Mouse (Mus musculus) liver, postnatal 0 days (tissue): Measurements from ENCODE around the gene Pxmp4. TPM values are rescaled to one million over a fixed set of nuclear protein-coding genes. Genes with fewer than 3 reads are reported as not detected.

ENCODE experiments used
- ATAC-seq: fragments of 200-750 bp; cut with Nextera tagmentation; 2 replicates; pipeline ENCODE4 v1.8.0; 2017; ENCODE audit warnings: mild to moderate bottlenecking, moderate library complexity
- DNase-seq: peaks from one replicate; pipeline ENCODE4 v3.0.0-alpha.2; 2016
- H3K27ac ChIP-seq: fragments of 300-500 bp; sonication (generic); 2 replicates; pipeline ENCODE4 v1.5.1; 2014; ENCODE audit warnings: antibody characterized with exemption, moderate library complexity, mild to moderate bottlenecking, low read depth
- H3K27me3 ChIP-seq: fragments of 300-500 bp; sonication (generic); 2 replicates; pipeline ENCODE4 v1.6.1; 2014; ENCODE audit warnings: low read length, control low read depth, mixed read lengths; ENCODE audit not compliant: insufficient read depth
- H3K36me3 ChIP-seq: fragments of 300-500 bp; sonication (generic); replicated peaks from 2 replicates; pipeline ENCODE4 v1.6.1; 2014; ENCODE audit warnings: mild to moderate bottlenecking, control low read depth, low read length, moderate library complexity, mixed read lengths; ENCODE audit not compliant: insufficient read depth
- H3K4me1 ChIP-seq: fragments of 300-500 bp; sonication (generic); 2 replicates; pipeline ENCODE4 v1.6.1; 2014; ENCODE audit warnings: antibody characterized with exemption, mild to moderate bottlenecking, control low read depth; ENCODE audit not compliant: insufficient read depth
- H3K4me2 ChIP-seq: fragments of 300-500 bp; sonication (generic); 2 replicates; pipeline ENCODE4 v1.6.1; 2014; ENCODE audit warnings: low read depth, mild to moderate bottlenecking, low read length, moderate library complexity, mixed read lengths
- H3K4me3 ChIP-seq: fragments of 300-500 bp; sonication (generic); 2 replicates; pipeline ENCODE4 v1.5.1; 2014; ENCODE audit warnings: low read depth, low read length
- H3K9ac ChIP-seq: fragments of 300-500 bp; sonication (generic); replicated peaks from 2 replicates; pipeline ENCODE4 v1.6.1; 2014; ENCODE audit warnings: mild to moderate bottlenecking, moderate library complexity
- H3K9me3 ChIP-seq: fragments of 300-500 bp; sonication (generic); 2 replicates; pipeline ENCODE4 v1.6.1; 2016; ENCODE audit warnings: mild to moderate bottlenecking, control low read depth, low read length, mixed read lengths
- CTCF ChIP-seq: sonication (generic); IDR thresholded peaks from 2 replicates; pipeline ENCODE4 v1.5.1; 2016; ENCODE audit warnings: antibody characterized with exemption, low read depth
- EP300 ChIP-seq: IDR thresholded peaks from 2 replicates; pipeline ENCODE4 v1.6.1; 2016; ENCODE audit warnings: antibody characterized with exemption, low read depth, mild to moderate bottlenecking
- WGBS: fragments of 180-500 bp; shearing (Covaris S2); extraction: QIAGEN DNeasy Blood & Tissue Kit; methylation state at CpG from one replicate; pipeline ENCODE4 v1.1.7; 2014; ENCODE audit not compliant: insufficient replicate concordance; 5-methylcytosine and 5-hydroxymethylcytosine counted together
- polyA plus RNA-seq: library from polyadenylated mRNA; unstranded; fragments of >200 nt; fragmentation: Nextera tagmentation; extraction: Ambion mirVana; gene quantifications from 2 replicates; pipeline ENCODE4 v1.2.1, GENCODE M21; 2015

Pxmp4 gene
- polyA plus RNA-seq, 1 experiment from 2014 or later: 68.5 TPM

DNA sequence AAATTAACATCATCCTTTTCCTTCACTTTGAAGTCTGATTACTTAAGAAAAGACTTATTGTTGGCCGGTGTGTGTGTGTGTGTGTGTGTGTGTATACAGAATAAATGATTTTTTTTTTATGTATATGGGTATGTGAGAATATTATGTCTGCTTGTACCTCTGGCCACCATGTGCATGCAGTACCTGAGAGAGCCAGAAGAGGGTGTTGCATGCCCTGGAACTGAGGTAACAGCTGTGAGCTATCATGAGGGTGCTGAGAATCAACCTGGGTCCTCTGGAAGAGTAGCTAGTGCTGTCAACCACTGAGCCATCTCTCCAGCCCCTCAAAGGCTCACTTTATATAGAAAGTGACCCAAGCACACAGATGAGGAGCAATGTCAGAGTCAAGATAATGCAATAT lies 22.1 kb downstream of the Pxmp4 start:
- Histone ChIP-seq H3K36me3 (peaks cover 2% of the 10 kb centered on the region; the same call in 1 of the 2 replicates), H3K4me2 (no peak overlapping the region), H3K27ac (no peak overlapping the region), H3K4me3 (no peak overlapping the region), H3K9ac (no peak overlapping the region), H3K9me3 (no peaks in the 10 kb centered on the region), H3K27me3 (no peaks in the 10 kb centered on the region), H3K4me1 (no peaks in the 10 kb centered on the region)
- no peak for TF ChIP-seq EP300
- TF ChIP-seq CTCF: peak; percentile 53
- 93% methylated on average over 1 of the region's 1 CpGs for whole genome bisulfite sequencing
- DNase-seq (no peak), ATAC-seq (no peak)

DNA sequence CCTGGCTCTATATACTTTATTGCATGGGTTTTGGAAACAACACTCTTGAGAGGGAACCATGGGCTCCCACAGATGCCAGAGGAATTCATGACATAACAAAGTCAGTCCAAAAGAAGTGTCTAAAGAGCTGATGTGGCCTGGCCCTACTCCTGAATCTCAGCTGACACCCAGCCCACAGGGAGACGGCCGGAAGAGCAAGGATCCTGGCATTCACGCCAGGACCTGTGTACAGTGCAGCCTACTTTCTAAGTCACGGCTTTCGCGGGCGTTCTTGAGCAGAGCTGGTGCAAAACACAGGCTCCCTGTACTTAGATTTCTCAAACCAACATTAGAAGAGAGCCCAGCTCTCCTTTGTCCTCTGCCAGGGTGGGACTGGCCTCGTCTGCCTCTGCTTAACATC lies 22.9 kb downstream of the Pxmp4 start:
- no peaks in the 10 kb centered on the region for H3K36me3 ChIP-seq
- no peak for DNase-seq
- TF ChIP-seq CTCF (no peak), EP300 (no peak)

DNA sequence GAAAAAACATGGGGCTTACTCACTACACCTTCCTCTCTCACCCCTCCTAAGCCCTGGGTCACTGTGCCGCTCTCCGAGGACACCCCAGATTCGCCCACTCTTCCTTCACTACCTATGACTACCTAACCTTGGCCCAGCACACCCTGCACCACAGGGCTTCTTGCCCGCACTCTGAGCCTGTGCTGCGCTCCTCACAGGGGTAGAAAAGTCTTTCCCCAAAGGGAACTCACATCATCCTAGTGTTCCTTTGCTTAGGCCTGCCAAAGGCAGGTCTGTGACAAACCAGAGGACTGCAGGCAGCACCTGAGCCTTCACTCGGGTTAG lies 25.8 kb downstream of the Pxmp4 start:
- ATAC-seq (no peak), DNase-seq (no peak)
- no peaks in the 10 kb centered on the region for H3K36me3 ChIP-seq
- no peak overlapping the region for H3K4me2 ChIP-seq
- no peak overlapping the region for H3K27ac ChIP-seq
- H3K9me3 ChIP-seq: no peaks in the 10 kb centered on the region
- H3K9ac ChIP-seq: no peak overlapping the region
- WGBS: 89% methylated on average over 6 of the region's 6 CpGs
- H3K4me3 ChIP-seq: no peak overlapping the region
- no peak for TF ChIP-seq EP300
- no peak for TF ChIP-seq CTCF
- H3K27me3 ChIP-seq: no peaks in the 10 kb centered on the region
- H3K4me1 ChIP-seq: no peaks in the 10 kb centered on the region

More for the DNA sequence above, 22.9 kb downstream of the Pxmp4 start:
- H3K4me2 ChIP-seq: no peak overlapping the region
- H3K27ac ChIP-seq: no peak overlapping the region
- H3K4me1 ChIP-seq: no peaks in the 10 kb centered on the region
- ATAC-seq: no peak
- 82% methylated on average over 8 of the region's 8 CpGs for WGBS
- no peak overlapping the region for H3K9ac ChIP-seq
- H3K27me3 ChIP-seq: no peaks in the 10 kb centered on the region
- H3K9me3 ChIP-seq: no peaks in the 10 kb centered on the region
- H3K4me3 ChIP-seq: no peak overlapping the region

DNA sequence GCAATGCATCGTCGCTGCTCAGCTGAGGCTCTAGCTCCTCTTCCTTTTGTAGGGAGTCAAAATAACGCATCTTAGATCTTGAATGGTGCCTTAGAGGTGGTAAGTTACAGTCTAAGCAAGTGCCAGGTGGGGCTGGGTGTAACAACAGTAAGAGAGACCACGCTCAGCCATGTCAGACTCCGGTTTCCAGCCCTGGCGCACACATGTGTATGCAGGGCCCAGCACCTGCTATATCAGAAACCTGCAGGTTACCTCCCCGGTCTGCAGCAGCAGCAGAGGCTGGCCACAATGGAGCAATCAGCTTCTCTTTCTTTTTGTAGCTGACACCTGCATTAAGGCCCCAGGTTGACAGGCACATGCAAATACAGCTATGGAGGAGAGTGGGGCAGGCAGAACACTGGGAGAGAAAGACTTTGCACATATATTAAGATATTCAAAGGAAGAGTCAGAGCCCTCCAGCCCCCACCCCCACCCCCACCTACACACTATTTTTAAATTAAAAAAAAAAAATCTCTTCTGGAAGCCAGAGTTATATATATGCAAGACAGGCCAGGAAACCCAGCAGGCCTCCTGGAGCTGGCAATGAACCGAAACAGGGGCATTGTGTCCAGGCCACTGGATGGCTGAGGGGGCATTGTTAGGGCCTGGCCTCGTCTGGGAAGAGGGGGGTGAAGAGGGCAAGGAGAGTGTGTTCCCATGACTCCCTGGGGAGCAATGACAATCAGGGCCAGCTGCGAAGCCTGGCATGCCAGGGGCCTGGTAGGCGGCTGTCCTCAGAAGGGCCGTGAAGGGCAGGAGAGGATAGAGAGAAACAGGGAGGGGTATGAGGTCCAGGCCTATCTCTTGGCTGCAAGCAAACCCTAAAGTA lies 26.4 kb downstream of the Pxmp4 start:
- H3K27me3 ChIP-seq: no peaks in the 10 kb centered on the region
- no peak for DNase-seq
- 71% methylated on average over 12 of the region's 12 CpGs for WGBS

DNA sequence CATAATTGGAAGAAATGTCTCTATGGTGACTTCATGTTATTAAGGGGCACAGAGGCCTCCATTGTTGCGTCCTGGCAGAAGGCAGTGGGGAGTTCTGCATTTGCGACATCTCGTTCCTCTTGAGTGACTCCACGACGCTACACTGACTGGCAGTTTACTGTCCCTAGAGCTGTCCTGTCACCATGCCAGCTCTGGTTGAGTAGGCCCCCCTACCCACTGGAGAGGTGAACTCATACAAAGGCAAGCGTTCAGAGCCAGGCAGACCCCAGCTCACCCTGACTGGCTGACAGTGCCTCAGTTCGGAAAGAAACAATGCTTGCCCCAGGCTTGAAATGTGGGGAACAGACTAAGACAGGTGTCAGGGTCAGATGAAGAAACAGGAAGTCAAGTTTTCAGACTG lies 29.2 kb downstream of the Pxmp4 start:
- no peak overlapping the region for H3K4me2 ChIP-seq
- WGBS: 38% methylated on average over 7 of the region's 7 CpGs
- ATAC-seq: no peak
- H3K4me3 ChIP-seq: no peak overlapping the region
- H3K4me1 ChIP-seq: peaks cover 13% of the 10 kb centered on the region
- peak; percentile 48 for DNase-seq
- no peak for TF ChIP-seq EP300
- H3K27ac ChIP-seq: peak overlapping the region; percentile 86
- no peaks in the 10 kb centered on the region for H3K36me3 ChIP-seq
- H3K27me3 ChIP-seq: no peaks in the 10 kb centered on the region
- H3K9me3 ChIP-seq: no peaks in the 10 kb centered on the region
- no peak overlapping the region for H3K9ac ChIP-seq

More for the DNA sequence above, 26.4 kb downstream of the Pxmp4 start:
- H3K36me3 ChIP-seq: no peaks in the 10 kb centered on the region
- no peak overlapping the region for H3K4me3 ChIP-seq
- TF ChIP-seq EP300: no peak
- no peak for TF ChIP-seq CTCF
- no peak overlapping the region for H3K27ac ChIP-seq
- H3K9me3 ChIP-seq: no peaks in the 10 kb centered on the region
- H3K9ac ChIP-seq: no peak overlapping the region
- no peak for ATAC-seq
- no peaks in the 10 kb centered on the region for H3K4me1 ChIP-seq
- no peak overlapping the region for H3K4me2 ChIP-seq

DNA sequence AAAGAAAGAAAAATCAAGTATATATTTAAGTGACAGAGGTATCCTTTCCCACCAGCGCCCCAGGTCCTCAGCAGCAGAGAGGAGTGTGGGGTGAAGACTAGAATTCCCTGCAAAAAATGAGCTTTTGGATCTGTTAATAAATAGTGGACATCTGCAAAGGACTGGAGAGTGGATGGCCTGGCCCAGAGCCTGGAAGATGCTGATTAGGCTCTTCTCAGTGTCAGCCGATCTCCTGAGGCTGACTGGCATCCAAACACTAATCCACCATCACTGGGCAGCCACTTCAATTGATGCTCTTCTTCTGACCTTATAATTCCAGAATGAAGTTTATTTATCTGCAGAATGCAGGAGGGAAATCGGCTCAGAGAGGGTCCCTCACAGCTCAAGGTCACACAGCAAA lies 30.5 kb downstream of the Pxmp4 start:
- ATAC-seq (no peak), DNase-seq (no peak)
- Histone ChIP-seq H3K9ac (no peak overlapping the region), H3K9me3 (no peaks in the 10 kb centered on the region), H3K36me3 (0 out of 2 replicates have a peak, but pooled peaks cover under 1% of the 10 kb centered on the region), H3K4me2 (no peak overlapping the region), H3K4me1 (peaks cover 23% of the 10 kb centered on the region), H3K27me3 (no peaks in the 10 kb centered on the region), H3K4me3 (no peak overlapping the region), H3K27ac (no peak overlapping the region)
- TF ChIP-seq EP300 (no peak), CTCF (no peak)
- WGBS: 72% methylated on average over 3 of the region's 3 CpGs

DNA sequence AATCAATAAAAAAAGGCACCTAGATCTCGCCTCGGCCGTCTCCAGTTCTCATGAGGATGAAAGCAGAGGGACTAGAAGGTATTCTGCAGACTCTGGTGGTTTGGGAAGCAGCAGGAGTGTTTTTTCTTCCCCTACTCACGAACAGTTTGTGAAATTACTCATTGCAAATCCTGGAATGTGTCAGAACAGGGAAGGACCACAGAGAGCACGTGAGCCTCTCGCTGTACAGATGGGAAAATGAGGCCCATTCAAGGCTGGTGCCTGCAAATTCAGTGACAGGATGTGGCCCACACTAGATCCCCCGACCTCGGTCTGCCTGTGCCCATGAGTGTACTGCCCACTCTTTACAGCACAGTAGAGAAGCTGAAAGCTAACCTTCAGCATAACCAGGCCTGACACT lies 31.5 kb downstream of the Pxmp4 start:
- H3K27ac ChIP-seq: no peak overlapping the region
- H3K4me3 ChIP-seq: no peak overlapping the region
- 0 out of 2 replicates have a peak, but pooled peaks cover 2% of the 10 kb centered on the region for H3K36me3 ChIP-seq
- no peak for DNase-seq
- no peak for ATAC-seq
- H3K4me2 ChIP-seq: no peak overlapping the region
- 75% methylated on average over 8 of the region's 8 CpGs for WGBS
- no peaks in the 10 kb centered on the region for H3K9me3 ChIP-seq
- no peak for TF ChIP-seq CTCF
- no peak for TF ChIP-seq EP300
- H3K4me1 ChIP-seq: peaks cover 33% of the 10 kb centered on the region
- H3K27me3 ChIP-seq: no peaks in the 10 kb centered on the region
- H3K9ac ChIP-seq: no peak overlapping the region
